Mouse (Mus musculus) heart, embryonic 14.5 days (tissue): ENCODE measurements around the gene Sept6. TPM values are rescaled to one million over a fixed set of nuclear protein-coding genes. Genes with fewer than 3 reads are reported as not detected.
A peak's percentile ranks its signal among the peaks of the same experiment; 100 is the strongest.

ENCODE experiments used
- ATAC-seq: fragments of 200-750 bp; cut with Nextera tagmentation; 2 replicates; pipeline ENCODE4 v1.8.0; 2017; ENCODE audit warnings: low read depth, moderate TSS enrichment; ENCODE audit not compliant: insufficient number of reproducible peaks, insufficient read depth, low FRiP score
- H3K27ac ChIP-seq, 2 experiments: fragments of 200-500 bp in 1 of 2; fragments of 300-500 bp in 1 of 2; sonication (generic) in 1 of 2; replicated peaks in 1 of 2; 2 replicates each; pipeline ENCODE4 v1.5.1; 2012 to 2014; ENCODE audit warnings: low read depth in 2 of 2, low read length in 2 of 2, control low read depth in 1 of 2, mild to moderate bottlenecking in 1 of 2, mixed read lengths in 1 of 2; ENCODE audit not compliant: control insufficient read depth in 1 of 2, insufficient read depth in 1 of 2
- H3K27me3 ChIP-seq: fragments of 300-500 bp; sonication (generic); 2 replicates; pipeline ENCODE4 v1.6.1; 2014; ENCODE audit warnings: mild to moderate bottlenecking, low read length, control low read depth; ENCODE audit not compliant: control insufficient read depth, insufficient read depth
- H3K36me3 ChIP-seq: fragments of 300-500 bp; sonication (generic); 2 replicates; pipeline ENCODE4 v1.6.1; 2014; ENCODE audit warnings: mild to moderate bottlenecking, control low read depth, low read length, mixed read lengths; ENCODE audit not compliant: control insufficient read depth, insufficient read depth
- H3K4me1 ChIP-seq, 2 experiments: fragments of 200-500 bp in 1 of 2; fragments of 300-500 bp in 1 of 2; sonication (generic) in 1 of 2; 2 replicates each; pipeline ENCODE4 v1.6.1; 2012 to 2014; ENCODE audit warnings: low read length in 2 of 2, control low read depth in 1 of 2, mixed read lengths in 1 of 2; ENCODE audit not compliant: control insufficient read depth in 2 of 2, insufficient read depth in 2 of 2
- H3K4me2 ChIP-seq: fragments of 300-500 bp; sonication (generic); 2 replicates; pipeline ENCODE4 v1.6.1; 2014; ENCODE audit warnings: mild to moderate bottlenecking, low read length
- H3K4me3 ChIP-seq, 2 experiments: fragments of 200-500 bp in 1 of 2; fragments of 300-500 bp in 1 of 2; sonication (generic) in 1 of 2; 2 replicates each; pipeline ENCODE4 v1.5.1; 2012 to 2014; ENCODE audit warnings: low read length in 2 of 2, mild to moderate bottlenecking in 2 of 2, control low read depth in 1 of 2, low read depth in 1 of 2, moderate library complexity in 1 of 2; ENCODE audit not compliant: control insufficient read depth in 1 of 2, insufficient read depth in 1 of 2
- H3K9ac ChIP-seq: fragments of 300-500 bp; sonication (generic); 2 replicates; pipeline ENCODE4 v1.6.1; 2014; ENCODE audit warnings: mild to moderate bottlenecking, low read length
- H3K9me3 ChIP-seq: fragments of 300-500 bp; sonication (generic); 2 replicates; pipeline ENCODE4 v1.6.1; 2016; ENCODE audit warnings: low read length, control low read depth; ENCODE audit not compliant: control insufficient read depth
- WGBS: fragments of 180-500 bp; shearing (Covaris S2); extraction: QIAGEN DNeasy Blood & Tissue Kit; methylation state at CpG from one replicate; pipeline ENCODE4 v1.1.7; 2014; 5-methylcytosine and 5-hydroxymethylcytosine counted together
- polyA plus RNA-seq: library from polyadenylated mRNA; unstranded; fragments of >200 nt; fragmentation: Nextera tagmentation; extraction: Ambion mirVana; gene quantifications from 2 replicates; pipeline ENCODE4 v1.2.1, GENCODE M21; 2014

The Sept6 gene
- polyA plus RNA-seq, 1 experiment from 2014 or later: 55.9 TPM

GRCm38 (mm10) chrX:36928791-36929190 lies 62.8 kb downstream of the Sept6 start:
- no peak overlapping the region for H3K9ac ChIP-seq
- WGBS: 55% methylated on average over 4 of the region's 4 CpGs
- no peak overlapping the region for H3K27ac ChIP-seq
- H3K27me3 ChIP-seq: no peaks in the 10 kb centered on the region
- no peak overlapping the region for H3K4me3 ChIP-seq
- no peak overlapping the region for H3K4me2 ChIP-seq
- H3K9me3 ChIP-seq: no peaks in the 10 kb centered on the region
- ATAC-seq: no peak
- peaks cover 3 to 8% of the 10 kb centered on the region in 2 experiments; a peak in 3 of 4 replicates for H3K4me1 ChIP-seq
- H3K36me3 ChIP-seq: peaks cover 35% of the 10 kb centered on the region

GRCm38 (mm10) chrX:36921346-36921745 lies 70.2 kb downstream of the Sept6 start:
- H3K27me3 ChIP-seq: no peaks in the 10 kb centered on the region
- no peak overlapping the region for H3K4me2 ChIP-seq
- peaks cover 35% of the 10 kb centered on the region for H3K36me3 ChIP-seq
- no peak overlapping the region for H3K27ac ChIP-seq
- no peak overlapping the region for H3K9ac ChIP-seq
- 83% methylated on average over 4 of the region's 4 CpGs for WGBS
- H3K4me3 ChIP-seq: no peak overlapping the region
- no peak for ATAC-seq
- H3K4me1 ChIP-seq: no peaks in the 10 kb centered on the region
- H3K9me3 ChIP-seq: no peaks in the 10 kb centered on the region

- H3K27me3 ChIP-seq: no peaks in the 10 kb centered on the region
- no peak overlapping the region for H3K9ac ChIP-seq
- WGBS: 60% methylated on average over 1 of the region's 1 CpGs
- H3K4me1 ChIP-seq: no peaks in the 10 kb centered on the region
- H3K4me2 ChIP-seq: no peak overlapping the region
- H3K27ac ChIP-seq: no peak overlapping the region
- peaks cover 29% of the 10 kb centered on the region for H3K36me3 ChIP-seq
- no peak for ATAC-seq
- H3K9me3 ChIP-seq: no peaks in the 10 kb centered on the region
- no peak overlapping the region for H3K4me3 ChIP-seq
Observed at GRCm38 (mm10) chrX:36917749-36918148, 73.8 kb downstream of the Sept6 start.

- WGBS: 36% methylated on average over 12 of the region's 12 CpGs
- no peak for ATAC-seq
- Histone ChIP-seq H3K4me1 (no peaks in the 10 kb centered on the region), H3K9me3 (no peaks in the 10 kb centered on the region), H3K36me3 (peaks cover 6% of the 10 kb centered on the region; the same call in 1 of the 2 replicates), H3K4me2 (no peak overlapping the region), H3K27ac (no peak overlapping the region), H3K4me3 (no peak overlapping the region), H3K9ac (no peak overlapping the region), H3K27me3 (no peaks in the 10 kb centered on the region)
Observed at GRCm38 (mm10) chrX:36911343-36911742, 80.3 kb downstream of the Sept6 start.

GRCm38 (mm10) chrX:36906539-36906938 lies 85.1 kb downstream of the Sept6 start:
- H3K27me3 ChIP-seq: no peaks in the 10 kb centered on the region
- WGBS: 28% methylated on average over 5 of the region's 5 CpGs
- no peak overlapping the region for H3K4me2 ChIP-seq
- H3K27ac ChIP-seq: no peak overlapping the region
- H3K36me3 ChIP-seq: no peaks in the 10 kb centered on the region
- H3K4me1 ChIP-seq: peaks cover 0 to 3% of the 10 kb centered on the region in 2 experiments; a peak in 1 of 4 replicates
- no peaks in the 10 kb centered on the region for H3K9me3 ChIP-seq
- no peak for ATAC-seq
- H3K9ac ChIP-seq: no peak overlapping the region
- no peak overlapping the region for H3K4me3 ChIP-seq

GRCm38 (mm10) chrX:36903115-36903768 lies 88.4 kb downstream of the Sept6 start:
- H3K9ac ChIP-seq: peak overlapping the region; percentile 71
- ATAC-seq: peak; percentile 80
- 15% methylated on average over 27 of the region's 32 CpGs for WGBS

GRCm38 (mm10) chrX:36902321-36903114 lies 89.1 kb downstream of the Sept6 start, which contains the start of gene Nkrf:
TSS of gene Nkrf (minus strand) at chrX:36902899.
- Histone ChIP-seq H3K4me2 (peak within 1 kb of the TSS; percentile 64), H3K4me1 (peaks cover 0 to 3% of the 10 kb centered on the region in 2 experiments; a peak in 1 of 4 replicates), H3K9me3 (no peaks in the 10 kb centered on the region), H3K27ac (peak within 1 kb of the TSS; percentile 67 to 72; a peak in 3 of 4 replicates), H3K9ac (peak within 1 kb of the TSS; percentile 71), H3K27me3 (no peaks in the 10 kb centered on the region), H3K4me3 (peak within 1 kb of the TSS; percentile 42 to 64), H3K36me3 (no peaks in the 10 kb centered on the region)
- ATAC-seq: peak; percentile 46; the same call in 1 of the 2 replicates
- WGBS: 17% methylated on average over 35 of the region's 47 CpGs

More at GRCm38 (mm10) chrX:36903115-36903768, 88.4 kb downstream of the Sept6 start:
- H3K9me3 ChIP-seq: no peaks in the 10 kb centered on the region
- H3K27me3 ChIP-seq: no peaks in the 10 kb centered on the region
- H3K4me3 ChIP-seq: peak overlapping the region; percentile 42 to 64
- peaks cover 0 to 3% of the 10 kb centered on the region in 2 experiments; a peak in 1 of 4 replicates for H3K4me1 ChIP-seq
- H3K27ac ChIP-seq: peak overlapping the region; percentile 67 to 72; a peak in 3 of 4 replicates
- no peaks in the 10 kb centered on the region for H3K36me3 ChIP-seq
- peak overlapping the region; percentile 64 for H3K4me2 ChIP-seq
